In genomic region chr1:20364437-20364836, GRCm38 (mm10) we compare ENCODE assay signal across 28 mouse cellular contexts.
DNase-seq lines count a peak whose midpoint lies in the region; ATAC-seq lines count a peak whose summit lies in the region.
"Had no signal": no experiment of that assay in that cellular context is flagged by ENCODE, and none has a peak within 500 bp of the region (broad histone marks: within the 10 kb centered on the region; RNA-seq: fewer than 3 reads in every experiment).

No protein-coding gene starts in this region.

- 68% methylated on average over 1 of the region's 1 CpGs for WGBS in kidney, embryonic 14.5 days
- WGBS in hindbrain, embryonic 10.5 days = 84% methylated on average over 1 of the region's 1 CpGs

- H3K9ac ChIP-seq in kidney, embryonic 14.5 days (ENCODE audit: low read depth, low read length) = no peak overlapping the region
- H3K9ac ChIP-seq: embryonic facial prominence, embryonic 13.5 days; forebrain, embryonic 15.5 days; heart, embryonic 12.5 days; hindbrain, embryonic 14.5 days; limb, embryonic 13.5 days; liver, embryonic 13.5 days had no signal

- no peak overlapping the region for H3K4me2 ChIP-seq in kidney, embryonic 14.5 days (replicated peaks; ENCODE audit: low read depth, low read length)
- H3K4me2 ChIP-seq: embryonic facial prominence, embryonic 13.5 days; forebrain, embryonic 15.5 days; heart, embryonic 12.5 days; hindbrain, embryonic 14.5 days; limb, embryonic 13.5 days; liver, embryonic 13.5 days had no signal

- DNase-seq in kidney, adult 11 months = peak; percentile 58
- DNase-seq in kidney, adult 9 months = peak; percentile 79
- DNase-seq in kidney, postnatal 14 days = peak; percentile 47
- peak; percentile 3 for DNase-seq in yolk sac, embryonic 10.5 days (ENCODE audit: low spot score)
- DNase-seq in layer of hippocampus, adult 18-20 months (ENCODE audit: low spot score in 2 of 2) = no peak
- DNase-seq in hindbrain, embryonic 10.5 days (ENCODE audit: low spot score) = no peak
- DNase-seq in spleen, adult 12 weeks (ENCODE audit: low spot score) = no peak
- DNase-seq: adrenal gland, postnatal 14 days; cerebellum, adult 18-20 months; cerebellum, postnatal 10 days; gastrocnemius, adult 2 months; gastrocnemius, postnatal 36 days; heart, adult 18-20 months; heart, postnatal 4 days; liver, embryonic 13.5 days; lung, adult 18-20 months; lung, postnatal 10 days; midbrain, embryonic 14.5 days; right cerebral cortex, adult 18-20 months had no signal

- H3K27me3 ChIP-seq in kidney, embryonic 14.5 days (ENCODE audit: control insufficient read depth, insufficient read depth, low read length) = no peaks in the 10 kb centered on the region
- no peaks in the 10 kb centered on the region for H3K27me3 ChIP-seq in hindbrain, embryonic 10.5 days (ENCODE audit: insufficient read depth, poor library complexity, severe bottlenecking)
- H3K27me3 ChIP-seq: embryonic facial prominence, embryonic 13.5 days; forebrain, embryonic 15.5 days; heart, embryonic 12.5 days; limb, embryonic 13.5 days; liver, embryonic 13.5 days had no signal

- H3K27ac ChIP-seq in kidney, embryonic 14.5 days (ENCODE audit: low read depth, low read length) = no peak overlapping the region
- no peak overlapping the region for H3K27ac ChIP-seq in hindbrain, embryonic 10.5 days
- H3K27ac ChIP-seq: embryonic facial prominence, embryonic 13.5 days; forebrain, embryonic 10.5 days; forebrain, embryonic 15.5 days; gastrocnemius, adult 2 months; hindbrain, embryonic 14.5 days; limb, embryonic 13.5 days; liver, embryonic 13.5 days had no signal

- no peaks in the 10 kb centered on the region for H3K9me3 ChIP-seq in kidney, embryonic 14.5 days (ENCODE audit: control insufficient read depth, low read length)
- no peaks in the 10 kb centered on the region for H3K9me3 ChIP-seq in hindbrain, embryonic 10.5 days
- H3K9me3 ChIP-seq: embryonic facial prominence, embryonic 13.5 days; forebrain, embryonic 10.5 days; forebrain, embryonic 15.5 days; G1E; heart, embryonic 12.5 days; limb, embryonic 13.5 days; liver, embryonic 13.5 days had no signal

- no peak overlapping the region for H3K4me3 ChIP-seq in kidney, embryonic 14.5 days (ENCODE audit: low read length)
- no peak overlapping the region for H3K4me3 ChIP-seq in hindbrain, embryonic 10.5 days
- H3K4me3 ChIP-seq: embryonic facial prominence, embryonic 13.5 days; forebrain, embryonic 10.5 days; forebrain, embryonic 15.5 days; gastrocnemius, adult 2 months; heart, embryonic 12.5 days; limb, embryonic 13.5 days; liver, embryonic 13.5 days had no signal

- no peaks in the 10 kb centered on the region for H3K36me3 ChIP-seq in kidney, embryonic 14.5 days (ENCODE audit: control insufficient read depth, insufficient read depth, low read length)
- no peaks in the 10 kb centered on the region for H3K36me3 ChIP-seq in hindbrain, embryonic 10.5 days
- H3K36me3 ChIP-seq: embryonic facial prominence, embryonic 13.5 days; forebrain, embryonic 10.5 days; forebrain, embryonic 15.5 days; G1E; heart, embryonic 12.5 days; limb, embryonic 13.5 days; liver, embryonic 13.5 days had no signal

- no peak for ATAC-seq in kidney, embryonic 14.5 days (ENCODE audit: low FRiP score, low TSS enrichment)
- ATAC-seq: forebrain, embryonic 15.5 days; inflammation-experienced regulatory T-cells, adult 6 months had no signal

- no peaks in the 10 kb centered on the region for H3K4me1 ChIP-seq in kidney, embryonic 14.5 days (ENCODE audit: control insufficient read depth, insufficient read depth, low read length)
- no peaks in the 10 kb centered on the region for H3K4me1 ChIP-seq in hindbrain, embryonic 10.5 days (replicated peaks)
- H3K4me1 ChIP-seq: embryonic facial prominence, embryonic 13.5 days; forebrain, embryonic 10.5 days; forebrain, embryonic 15.5 days; heart, embryonic 12.5 days; limb, embryonic 13.5 days; liver, embryonic 13.5 days had no signal

Comparison
In these comparisons a context has a peak if more than half of its experiments do, and no peak if none do; other contexts are left out.
1. DNase-seq: peak in kidney, adult 11 months (single experiment), kidney, adult 9 months (single experiment), kidney, postnatal 14 days (single experiment) and yolk sac, embryonic 10.5 days (single experiment); none in layer of hippocampus, adult 18-20 months (0 of 2), hindbrain, embryonic 10.5 days (single experiment) and spleen, adult 12 weeks (single experiment).